Mouse (Mus musculus) bone marrow, adult 2 months (tissue): ENCODE results near the gene Repin1.

ENCODE experiments used
- CTCF ChIP-seq: fragments of 200-500 bp; IDR thresholded peaks from 2 replicates; pipeline ENCODE4 v1.5.1; 2011; ENCODE audit warnings: low read length, control low read depth; ENCODE audit not compliant: control insufficient read depth, insufficient read depth
- POLR2A ChIP-seq: fragments of 200-500 bp; IDR thresholded peaks from 2 replicates; pipeline ENCODE4 v1.6.1; 2011; ENCODE audit warnings: low read depth, mild to moderate bottlenecking, control low read depth, low read length, borderline replicate concordance; ENCODE audit not compliant: control insufficient read depth

DNA sequence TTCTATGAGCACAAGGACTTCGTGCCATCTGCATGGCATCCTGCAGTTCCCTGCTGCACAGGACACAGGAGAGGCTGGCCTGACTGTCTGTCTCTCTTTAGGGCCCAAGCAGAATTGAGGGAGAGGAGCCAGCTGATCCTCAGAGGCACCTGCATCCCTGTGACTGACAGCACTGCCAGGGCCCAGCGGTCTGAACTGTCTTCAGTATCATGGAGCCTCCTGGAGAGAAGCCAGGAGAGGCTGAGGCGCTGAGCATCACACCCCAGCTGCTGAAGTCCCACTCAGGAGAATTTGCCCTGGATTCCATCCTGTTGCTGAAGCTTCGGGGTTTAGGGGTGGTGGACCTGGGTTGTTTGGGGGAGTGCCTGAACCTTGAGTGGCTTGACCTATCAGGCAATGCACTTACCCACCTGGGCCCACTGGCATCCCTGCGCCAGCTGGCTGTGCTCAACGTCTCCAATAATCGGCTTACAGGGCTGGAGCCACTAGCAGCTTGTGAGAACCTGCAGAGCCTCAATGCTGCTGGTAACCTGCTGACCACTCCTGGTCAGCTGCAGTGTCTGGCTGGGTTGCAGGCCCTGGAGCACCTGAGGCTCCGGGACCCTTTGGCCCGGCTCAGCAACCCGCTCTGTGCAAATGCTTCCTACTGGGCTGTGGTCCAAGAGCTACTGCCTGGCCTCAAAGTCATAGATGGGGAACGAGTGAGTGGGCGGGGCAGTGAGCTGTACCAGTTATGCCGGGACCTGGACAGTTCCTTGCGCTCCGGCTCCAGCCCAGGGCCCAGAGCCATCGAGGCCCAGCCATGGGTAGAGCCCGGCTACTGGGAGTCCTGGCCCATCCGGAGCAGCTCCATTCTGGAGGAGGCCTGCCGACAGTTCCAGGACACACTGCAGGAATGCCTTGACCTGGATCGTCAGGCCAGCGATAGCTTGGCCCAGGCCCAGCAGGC is 25.4 kb upstream of the Repin1 start:
- TF ChIP-seq POLR2A (no peak), CTCF (no peak)
